Mouse (Mus musculus) forebrain, postnatal 0 days (tissue): ENCODE results near the gene Prmt8. TPM values are rescaled to one million over a fixed set of nuclear protein-coding genes. Genes with fewer than 3 reads are reported as not detected.

Experiments
- ATAC-seq: fragments of 200-750 bp; cut with Nextera tagmentation; 2 replicates; pipeline ENCODE4 v1.8.0; 2017; ENCODE audit warnings: mild to moderate bottlenecking, moderate library complexity
- DNase-seq: peaks from one replicate; pipeline ENCODE4 v3.0.0-alpha.2; 2015
- H3K27ac ChIP-seq: fragments of 300-500 bp; sonication (generic); 2 replicates; pipeline ENCODE4 v1.5.1; 2014; ENCODE audit warnings: low read depth, mild to moderate bottlenecking, antibody characterized with exemption, low read length, moderate library complexity, mixed read lengths
- H3K27me3 ChIP-seq: fragments of 300-500 bp; sonication (generic); 2 replicates; pipeline ENCODE4 v1.6.1; 2014; ENCODE audit warnings: mild to moderate bottlenecking, low read length, mixed read lengths; ENCODE audit not compliant: insufficient read depth
- H3K36me3 ChIP-seq: fragments of 300-500 bp; sonication (generic); 2 replicates; pipeline ENCODE4 v1.6.1; 2014; ENCODE audit warnings: mild to moderate bottlenecking, moderate library complexity; ENCODE audit not compliant: insufficient read depth
- H3K4me1 ChIP-seq: fragments of 300-500 bp; sonication (generic); 2 replicates; pipeline ENCODE4 v1.6.1; 2014; ENCODE audit warnings: antibody characterized with exemption; ENCODE audit not compliant: insufficient read depth
- H3K4me2 ChIP-seq: fragments of 300-500 bp; sonication (generic); 2 replicates; pipeline ENCODE4 v1.6.1; 2014; ENCODE audit warnings: low read depth, mild to moderate bottlenecking, moderate library complexity
- H3K4me3 ChIP-seq: fragments of 300-500 bp; sonication (generic); 2 replicates; pipeline ENCODE4 v1.5.1; 2014; ENCODE audit warnings: low read depth, low read length, mixed read lengths
- H3K9ac ChIP-seq: fragments of 300-500 bp; sonication (generic); 2 replicates; pipeline ENCODE4 v1.6.1; 2014; ENCODE audit warnings: mild to moderate bottlenecking
- H3K9me3 ChIP-seq: fragments of 300-500 bp; sonication (generic); 2 replicates; pipeline ENCODE4 v1.6.1; 2016; ENCODE audit warnings: low read length
- CTCF ChIP-seq: sonication (generic); IDR thresholded peaks from 2 replicates; pipeline ENCODE4 v1.5.1; 2016; ENCODE audit warnings: antibody characterized with exemption, control low read depth, low read depth
- WGBS: fragments of 180-500 bp; shearing (Covaris S2); extraction: QIAGEN DNeasy Blood & Tissue Kit; methylation state at CpG from one replicate; pipeline ENCODE4 v1.1.7; 2014; 5-methylcytosine and 5-hydroxymethylcytosine counted together
- polyA plus RNA-seq: library from polyadenylated mRNA; unstranded; fragments of >200 nt; fragmentation: Nextera tagmentation; extraction: Ambion mirVana; gene quantifications from 2 replicates; pipeline ENCODE4 v1.2.1, GENCODE M21; 2015
- total RNA-seq: library from RNA; depleted of rRNA; stranded (reverse); fragments of >200 nt; gene quantifications from 2 replicates; pipeline ENCODE4 v1.2.3, GENCODE M21; 2014

Prmt8 gene
- total and polyA plus RNA-seq, 2 experiments from 2014 or later = 29.9 to 36.4 TPM

- no peaks in the 10 kb centered on the region for H3K9me3 ChIP-seq
- DNase-seq (no peak), ATAC-seq (peak; percentile 6; the same call in 1 of the 2 replicates)
- H3K4me1 ChIP-seq = peaks cover 2% of the 10 kb centered on the region; the same call in 1 of the 2 replicates
- no peak overlapping the region for H3K4me2 ChIP-seq
- no peak overlapping the region for H3K4me3 ChIP-seq
- H3K9ac ChIP-seq = no peak overlapping the region
- whole genome bisulfite sequencing = 45% methylated on average over 5 of the region's 5 CpGs
- no peak overlapping the region for H3K27ac ChIP-seq
- H3K36me3 ChIP-seq = no peaks in the 10 kb centered on the region
- TF ChIP-seq CTCF = no peak
- H3K27me3 ChIP-seq = no peaks in the 10 kb centered on the region
Observed at GRCm38 (mm10) chr6:127757667-127758167, 11.6 kb downstream of the Prmt8 start.

- TF ChIP-seq CTCF = no peak
- DNase-seq = no peak
- ATAC-seq = no peak
- H3K9me3 ChIP-seq = no peaks in the 10 kb centered on the region
- no peak overlapping the region for H3K4me2 ChIP-seq
- H3K9ac ChIP-seq = no peak overlapping the region
- 41% methylated on average over 12 of the region's 12 CpGs for WGBS
- H3K27me3 ChIP-seq = no peaks in the 10 kb centered on the region
- H3K27ac ChIP-seq = no peak overlapping the region
- H3K4me1 ChIP-seq = peaks cover 3% of the 10 kb centered on the region; the same call in 1 of the 2 replicates
- no peak overlapping the region for H3K4me3 ChIP-seq
- no peaks in the 10 kb centered on the region for H3K36me3 ChIP-seq
Observed at GRCm38 (mm10) chr6:127756856-127757255, 12.4 kb downstream of the Prmt8 start.

GRCm38 (mm10) chr6:127753228-127753627, 16.0 kb downstream of the Prmt8 start:
- Histone ChIP-seq H3K36me3 (no peaks in the 10 kb centered on the region), H3K27me3 (no peaks in the 10 kb centered on the region), H3K4me1 (peaks cover 3% of the 10 kb centered on the region; the same call in 1 of the 2 replicates), H3K9me3 (no peaks in the 10 kb centered on the region), H3K4me2 (no peak overlapping the region), H3K27ac (no peak overlapping the region), H3K9ac (no peak overlapping the region), H3K4me3 (no peak overlapping the region)
- 47% methylated on average over 6 of the region's 6 CpGs for WGBS
- ATAC-seq = no peak
- TF ChIP-seq CTCF = no peak
- no peak for DNase-seq

GRCm38 (mm10) chr6:127752681-127753080, 16.6 kb downstream of the Prmt8 start:
- ATAC-seq = no peak
- no peaks in the 10 kb centered on the region for H3K36me3 ChIP-seq
- no peaks in the 10 kb centered on the region for H3K27me3 ChIP-seq
- H3K27ac ChIP-seq = no peak overlapping the region
- peaks cover 3% of the 10 kb centered on the region; the same call in 1 of the 2 replicates for H3K4me1 ChIP-seq
- H3K4me2 ChIP-seq = no peak overlapping the region
- DNase-seq = no peak
- H3K9me3 ChIP-seq = no peaks in the 10 kb centered on the region
- no peak overlapping the region for H3K9ac ChIP-seq
- H3K4me3 ChIP-seq = no peak overlapping the region
- 55% methylated on average over 3 of the region's 3 CpGs for WGBS
- no peak for TF ChIP-seq CTCF

GRCm38 (mm10) chr6:127751499-127751898, 17.8 kb downstream of the Prmt8 start:
- H3K4me1 ChIP-seq = peaks cover 3% of the 10 kb centered on the region; the same call in 1 of the 2 replicates
- H3K9me3 ChIP-seq = no peaks in the 10 kb centered on the region
- WGBS = 52% methylated on average over 9 of the region's 9 CpGs
- ATAC-seq (peak; percentile 39; the same call in 1 of the 2 replicates), DNase-seq (no peak)
- H3K27me3 ChIP-seq = no peaks in the 10 kb centered on the region
- H3K27ac ChIP-seq = no peak overlapping the region
- H3K4me3 ChIP-seq = no peak overlapping the region
- H3K36me3 ChIP-seq = no peaks in the 10 kb centered on the region
- no peak overlapping the region for H3K9ac ChIP-seq
- no peak for TF ChIP-seq CTCF
- no peak overlapping the region for H3K4me2 ChIP-seq

GRCm38 (mm10) chr6:127748793-127749192, 20.5 kb downstream of the Prmt8 start:
- ATAC-seq (peak; percentile 74), DNase-seq (peak; percentile 39)
- peak overlapping the region; percentile 57 for H3K27ac ChIP-seq
- 73% methylated on average over 8 of the region's 8 CpGs for WGBS
- H3K36me3 ChIP-seq = no peaks in the 10 kb centered on the region
- no peaks in the 10 kb centered on the region for H3K9me3 ChIP-seq
- H3K9ac ChIP-seq = no peak overlapping the region
- TF ChIP-seq CTCF = no peak
- no peaks in the 10 kb centered on the region for H3K27me3 ChIP-seq
- peaks cover 3% of the 10 kb centered on the region; the same call in 1 of the 2 replicates for H3K4me1 ChIP-seq
- no peak overlapping the region for H3K4me2 ChIP-seq
- no peak overlapping the region for H3K4me3 ChIP-seq

- WGBS = 87% methylated on average over 12 of the region's 12 CpGs
- H3K36me3 ChIP-seq = no peaks in the 10 kb centered on the region
- no peaks in the 10 kb centered on the region for H3K9me3 ChIP-seq
- no peak overlapping the region for H3K27ac ChIP-seq
- no peak overlapping the region for H3K9ac ChIP-seq
- ATAC-seq = no peak
- no peak overlapping the region for H3K4me3 ChIP-seq
- no peak overlapping the region for H3K4me2 ChIP-seq
- H3K4me1 ChIP-seq = no peaks in the 10 kb centered on the region
- TF ChIP-seq CTCF = no peak
- DNase-seq = no peak
- H3K27me3 ChIP-seq = no peaks in the 10 kb centered on the region
Observed at GRCm38 (mm10) chr6:127742290-127742689, 27.0 kb downstream of the Prmt8 start.

- WGBS = 86% methylated on average over 6 of the region's 6 CpGs
- no peaks in the 10 kb centered on the region for H3K36me3 ChIP-seq
- no peak overlapping the region for H3K27ac ChIP-seq
- H3K9me3 ChIP-seq = no peaks in the 10 kb centered on the region
- no peaks in the 10 kb centered on the region for H3K27me3 ChIP-seq
- no peak overlapping the region for H3K4me2 ChIP-seq
- no peak overlapping the region for H3K4me3 ChIP-seq
- H3K9ac ChIP-seq = no peak overlapping the region
- no peaks in the 10 kb centered on the region for H3K4me1 ChIP-seq
- DNase-seq (no peak), ATAC-seq (no peak)
- no peak for TF ChIP-seq CTCF
Observed at GRCm38 (mm10) chr6:127741162-127741561, 28.1 kb downstream of the Prmt8 start.
